Mouse (Mus musculus): ENCODE results near the gene Fbxw21. TPM values are rescaled to one million over a fixed set of nuclear protein-coding genes. Genes with fewer than 3 reads are reported as not detected.

Gene Fbxw21
- polyA plus RNA-seq, 1 experiment from 2014 or later, result not detected

- DNase-seq, result no peak
- Histone ChIP-seq H3K9me3 (replicated peaks) (no peaks in the 10 kb centered on the region), H3K4me3 (replicated peaks) (no peak overlapping the region), H3K9ac (no peak overlapping the region), H3K27ac (peak overlapping the region; percentile 86), H3K36me3 (peaks cover 2% of the 10 kb centered on the region; the same call in 1 of the 2 replicates), H3K27me3 (peaks cover 42% of the 10 kb centered on the region), H3K4me1 (replicated peaks) (peaks cover 33% of the 10 kb centered on the region), H3K4me2 (no peak overlapping the region)
- WGBS (ENCODE audit: insufficient replicate concordance), result 72% methylated on average over 8 of the region's 8 CpGs
- ATAC-seq (ENCODE audit: low read depth), result no peak
These were observed 63.5 kb downstream of the Fbxw21 start for GRCm38 (mm10) chr9:109098366-109098765.

- H3K4me3 ChIP-seq (replicated peaks), result no peak overlapping the region
- H3K4me1 ChIP-seq (replicated peaks), result peaks cover 37% of the 10 kb centered on the region
- peak overlapping the region; percentile 86; the same call in 1 of the 2 replicates for H3K27ac ChIP-seq
- H3K4me2 ChIP-seq, result peak overlapping the region; percentile 69
- peaks cover 3% of the 10 kb centered on the region; the same call in 1 of the 2 replicates for H3K36me3 ChIP-seq
- DNase-seq, result no peak
- ATAC-seq (ENCODE audit: low read depth), result no peak
- 62% methylated on average over 5 of the region's 5 CpGs for whole genome bisulfite sequencing (ENCODE audit: insufficient replicate concordance)
- no peaks in the 10 kb centered on the region for H3K9me3 ChIP-seq (replicated peaks)
- peaks cover 47% of the 10 kb centered on the region for H3K27me3 ChIP-seq
- H3K9ac ChIP-seq, result no peak overlapping the region
These were observed 64.0 kb downstream of the Fbxw21 start for GRCm38 (mm10) chr9:109097831-109098230.

GRCm38 (mm10) chr9:109097291-109097690 is 64.5 kb downstream of the Fbxw21 start:
- H3K9me3 ChIP-seq (replicated peaks), result no peaks in the 10 kb centered on the region
- DNase-seq, result no peak
- peaks cover 37% of the 10 kb centered on the region for H3K4me1 ChIP-seq (replicated peaks)
- H3K4me3 ChIP-seq (replicated peaks), result peak overlapping the region; percentile 60; the same call in 1 of the 2 replicates
- peak overlapping the region; percentile 69 for H3K4me2 ChIP-seq
- H3K36me3 ChIP-seq, result peaks cover 6% of the 10 kb centered on the region; the same call in 1 of the 2 replicates
- 0 out of 2 replicates have a peak overlapping the region, but pooled peaks have one; percentile 67 for H3K9ac ChIP-seq
- ATAC-seq (ENCODE audit: low read depth), result no peak
- 50% methylated on average over 6 of the region's 6 CpGs for WGBS (ENCODE audit: insufficient replicate concordance)
- peak overlapping the region; percentile 86 for H3K27ac ChIP-seq
- H3K27me3 ChIP-seq, result peaks cover 51% of the 10 kb centered on the region

GRCm38 (mm10) chr9:109096856-109097255 is 65.0 kb downstream of the Fbxw21 start:
- H3K9ac ChIP-seq, result peak overlapping the region; percentile 67
- peak overlapping the region; percentile 69 for H3K4me2 ChIP-seq
- H3K27ac ChIP-seq, result peak overlapping the region; percentile 86
- peaks cover 9% of the 10 kb centered on the region for H3K36me3 ChIP-seq
- H3K27me3 ChIP-seq, result peaks cover 51% of the 10 kb centered on the region
- ATAC-seq (ENCODE audit: low read depth) (no peak), DNase-seq (no peak)
- H3K9me3 ChIP-seq (replicated peaks), result no peaks in the 10 kb centered on the region
- H3K4me1 ChIP-seq (replicated peaks), result peaks cover 37% of the 10 kb centered on the region
- 67% methylated on average over 6 of the region's 6 CpGs for WGBS (ENCODE audit: insufficient replicate concordance)
- H3K4me3 ChIP-seq (replicated peaks), result peak overlapping the region; percentile 60

GRCm38 (mm10) chr9:109096251-109096661 is 65.6 kb downstream of the Fbxw21 start:
- Histone ChIP-seq H3K4me2 (peak overlapping the region; percentile 69), H3K4me3 (replicated peaks) (peak overlapping the region; percentile 60), H3K4me1 (replicated peaks) (peaks cover 37% of the 10 kb centered on the region), H3K9me3 (replicated peaks) (no peaks in the 10 kb centered on the region), H3K36me3 (peaks cover 15% of the 10 kb centered on the region), H3K27me3 (peaks cover 51% of the 10 kb centered on the region), H3K9ac (peak overlapping the region; percentile 67), H3K27ac (peak overlapping the region; percentile 86)
- 53% methylated on average over 9 of the region's 9 CpGs for WGBS (ENCODE audit: insufficient replicate concordance)
- ATAC-seq (ENCODE audit: low read depth), result no peak
- DNase-seq, result no peak

GRCm38 (mm10) chr9:109095137-109095982 is 66.5 kb downstream of the Fbxw21 start, which contains the start of gene Plxnb1:
Plxnb1 (plus strand) TSS chr9:109095389.
- under 1% methylated on average over 86 of the region's 102 CpGs for WGBS (ENCODE audit: insufficient replicate concordance)
- Histone ChIP-seq H3K9ac (peak within 1 kb of the TSS; percentile 67), H3K4me3 (replicated peaks) (peak within 1 kb of the TSS; percentile 60), H3K9me3 (replicated peaks) (no peaks in the 10 kb centered on the region), H3K4me1 (replicated peaks) (peaks cover 43% of the 10 kb centered on the region), H3K36me3 (peaks cover 24% of the 10 kb centered on the region), H3K27me3 (peaks cover 51% of the 10 kb centered on the region), H3K27ac (peak within 1 kb of the TSS; percentile 86), H3K4me2 (peak within 1 kb of the TSS; percentile 69)
- no peak; the same call in 1 of the 2 replicates for ATAC-seq (ENCODE audit: low read depth)
- no peak for DNase-seq

- H3K4me2 ChIP-seq, result peak overlapping the region; percentile 69
- DNase-seq, result no peak
- peaks cover 51% of the 10 kb centered on the region for H3K27me3 ChIP-seq
- no peaks in the 10 kb centered on the region for H3K9me3 ChIP-seq (replicated peaks)
- WGBS (ENCODE audit: insufficient replicate concordance), result 5% methylated on average over 21 of the region's 21 CpGs
- peaks cover 25% of the 10 kb centered on the region for H3K36me3 ChIP-seq
- H3K4me3 ChIP-seq (replicated peaks), result peak overlapping the region; percentile 60
- peak overlapping the region; percentile 67 for H3K9ac ChIP-seq
- peaks cover 47% of the 10 kb centered on the region for H3K4me1 ChIP-seq (replicated peaks)
- peak; percentile 41 for ATAC-seq (ENCODE audit: low read depth)
- H3K27ac ChIP-seq, result peak overlapping the region; percentile 86
These were observed 67.2 kb downstream of the Fbxw21 start for GRCm38 (mm10) chr9:109094553-109095136.

- Histone ChIP-seq H3K36me3 (peaks cover 31% of the 10 kb centered on the region), H3K4me2 (peak overlapping the region; percentile 69), H3K9ac (no peak overlapping the region), H3K4me3 (replicated peaks) (peak overlapping the region; percentile 60), H3K9me3 (replicated peaks) (no peaks in the 10 kb centered on the region), H3K27ac (peak overlapping the region; percentile 75), H3K4me1 (replicated peaks) (peaks cover 43% of the 10 kb centered on the region), H3K27me3 (peaks cover 51% of the 10 kb centered on the region)
- DNase-seq, result no peak
- WGBS (ENCODE audit: insufficient replicate concordance), result 34% methylated on average over 11 of the region's 11 CpGs
- ATAC-seq (ENCODE audit: low read depth), result no peak
These were observed 67.9 kb downstream of the Fbxw21 start for GRCm38 (mm10) chr9:109093786-109094552.

- Histone ChIP-seq H3K4me2 (no peak overlapping the region), H3K36me3 (peaks cover 33% of the 10 kb centered on the region), H3K9ac (no peak overlapping the region), H3K27ac (peak overlapping the region; percentile 75), H3K9me3 (replicated peaks) (no peaks in the 10 kb centered on the region), H3K4me1 (replicated peaks) (peaks cover 31% of the 10 kb centered on the region), H3K4me3 (replicated peaks) (no peak overlapping the region), H3K27me3 (peaks cover 51% of the 10 kb centered on the region)
- DNase-seq (no peak), ATAC-seq (ENCODE audit: low read depth) (peak; percentile 49)
- WGBS (ENCODE audit: insufficient replicate concordance), result 61% methylated on average over 6 of the region's 6 CpGs
These were observed 69.0 kb downstream of the Fbxw21 start for GRCm38 (mm10) chr9:109092799-109093198.

- 87% methylated on average over 8 of the region's 8 CpGs for WGBS (ENCODE audit: insufficient replicate concordance)
- H3K9ac ChIP-seq, result no peak overlapping the region
- H3K27ac ChIP-seq, result 0 out of 2 replicates have a peak overlapping the region, but pooled peaks have one; percentile 43
- no peak overlapping the region for H3K4me3 ChIP-seq (replicated peaks)
- peaks cover 44% of the 10 kb centered on the region for H3K27me3 ChIP-seq
- ATAC-seq (ENCODE audit: low read depth), result no peak
- no peak for DNase-seq
- H3K36me3 ChIP-seq, result peaks cover 33% of the 10 kb centered on the region
- peaks cover 31% of the 10 kb centered on the region for H3K4me1 ChIP-seq (replicated peaks)
- H3K4me2 ChIP-seq, result no peak overlapping the region
- H3K9me3 ChIP-seq (replicated peaks), result no peaks in the 10 kb centered on the region
These were observed 70.0 kb downstream of the Fbxw21 start for GRCm38 (mm10) chr9:109091802-109092201.

Data from liver, embryonic 13.5 days (tissue).